Mouse (Mus musculus) adrenal gland, postnatal 25 days (tissue): ENCODE data around the gene Phldb2. TPM values are rescaled to one million over a fixed set of nuclear protein-coding genes. Genes with fewer than 3 reads are reported as not detected.
A peak's percentile ranks its signal among the peaks of the same experiment; 100 is the strongest.

Experiments used
- DNase-seq: peaks from one replicate; pipeline ENCODE4 v3.0.0; 2021; ENCODE audit warnings: mixed read lengths
- long read RNA-seq: library from polyadenylated mRNA; stranded (forward); transcript quantifications from one replicate; pipeline ENCODE4 v2.0.0, GENCODE M21; 2021
- total RNA-seq: library from RNA; stranded (reverse); gene quantifications from 2 replicates; pipeline ENCODE4 v1.2.3, GENCODE M21; 2021

Phldb2 gene
- 52.2 and 68.2 TPM in 2 replicates for total RNA-seq
- long read RNA-seq, full-length matches to known transcripts: 4 of 21 reads
- long read RNA-seq, partial matches to known transcripts: 7 of 21 reads
- long read RNA-seq, other reads (novel, unspliced or antisense): 10 of 21 reads

DNA sequence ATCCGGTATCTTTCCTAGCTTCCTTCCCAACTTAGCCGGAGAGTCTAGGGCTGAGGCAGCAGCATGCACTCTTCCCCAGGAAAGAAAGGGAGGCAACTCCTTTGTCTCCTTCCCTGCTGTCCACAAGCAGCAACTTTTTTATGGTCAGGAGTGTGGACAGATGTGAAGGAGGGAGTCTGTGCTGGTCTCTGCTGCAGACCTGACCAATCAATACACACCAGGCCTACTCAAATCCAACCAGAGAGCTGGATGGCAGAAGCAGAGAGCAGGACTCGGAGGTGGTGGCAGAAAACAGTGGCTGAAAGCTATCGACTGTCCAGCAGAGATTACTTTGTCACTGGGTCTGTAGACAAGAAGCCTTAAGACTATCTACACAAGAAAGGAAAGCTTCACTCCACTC lies at the start of gene Phldb2:
Gene Phldb2, minus strand, starts transcription at position 205 of the 400 bp plus-strand sequence.
- no peak for DNase-seq

GRCm38 (mm10) chr16:46001550-46002166 lies 48.3 kb upstream of the Phldb2 start:
- no peak for DNase-seq

- DNase-seq: no peak
These were observed 47.6 kb upstream of the Phldb2 start for GRCm38 (mm10) chr16:46000976-46001375.

DNA sequence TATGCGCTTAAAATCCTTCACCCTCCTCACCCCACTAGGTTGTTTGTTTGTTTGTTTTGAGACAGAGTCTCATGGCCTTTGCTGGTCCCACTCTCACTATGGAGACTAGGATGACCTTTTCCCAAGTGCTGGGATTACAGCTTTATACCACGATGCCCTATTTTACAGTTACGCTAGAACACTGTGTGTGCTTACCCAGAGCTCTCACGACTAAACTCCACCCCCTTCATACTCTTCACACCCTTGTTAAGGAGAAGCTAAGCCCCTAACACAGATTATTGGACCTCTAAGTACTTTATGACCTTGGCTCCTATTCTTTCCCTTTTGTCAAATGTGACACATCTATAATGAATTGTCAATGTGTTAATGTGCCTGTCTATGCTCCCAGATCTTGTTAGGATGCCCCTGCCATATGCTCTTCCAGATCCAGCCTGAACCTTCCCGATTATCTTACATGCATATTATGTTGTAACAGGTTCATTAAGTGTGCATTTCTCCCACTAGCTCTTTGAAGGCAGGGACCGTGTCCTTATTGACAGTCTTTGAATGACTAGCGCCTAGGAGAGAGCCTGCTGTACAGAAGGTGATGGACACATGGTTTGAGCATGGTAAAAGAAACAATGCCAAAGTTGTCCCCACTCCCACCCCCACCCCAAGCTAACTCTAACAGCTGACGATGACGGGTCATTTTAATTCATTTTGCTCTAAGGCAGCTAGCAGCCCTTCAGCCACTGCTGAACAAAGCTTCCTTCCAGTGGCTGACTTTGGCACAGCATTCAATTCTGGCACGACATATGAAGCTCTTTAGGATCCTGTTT lies 46.2 kb upstream of the Phldb2 start:
- DNase-seq: no peak

- no peak for DNase-seq
These were observed 44.8 kb upstream of the Phldb2 start for GRCm38 (mm10) chr16:45998231-45998630.

- no peak for DNase-seq
These were observed 37.7 kb upstream of the Phldb2 start for GRCm38 (mm10) chr16:45990901-45991676.

DNA sequence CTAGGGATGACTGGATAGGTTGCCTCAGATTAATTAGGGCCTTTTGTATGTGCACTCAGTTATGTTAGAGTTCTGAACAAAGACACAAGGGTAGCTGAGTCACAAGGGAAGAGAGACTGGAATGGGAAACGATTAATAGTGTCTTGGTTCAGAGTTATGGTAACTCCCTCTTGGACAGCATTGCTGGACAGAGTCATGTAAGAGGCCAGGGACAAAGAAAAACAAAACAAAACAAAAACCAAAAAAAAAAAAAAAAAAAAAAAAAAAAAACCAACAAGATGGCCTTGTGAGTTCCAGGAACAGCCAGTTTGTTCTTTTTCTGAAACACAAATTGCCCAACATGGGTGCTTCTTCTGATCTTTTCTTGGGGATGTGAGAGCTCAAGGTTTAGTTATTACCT lies 32.8 kb upstream of the Phldb2 start:
- no peak for DNase-seq

DNA sequence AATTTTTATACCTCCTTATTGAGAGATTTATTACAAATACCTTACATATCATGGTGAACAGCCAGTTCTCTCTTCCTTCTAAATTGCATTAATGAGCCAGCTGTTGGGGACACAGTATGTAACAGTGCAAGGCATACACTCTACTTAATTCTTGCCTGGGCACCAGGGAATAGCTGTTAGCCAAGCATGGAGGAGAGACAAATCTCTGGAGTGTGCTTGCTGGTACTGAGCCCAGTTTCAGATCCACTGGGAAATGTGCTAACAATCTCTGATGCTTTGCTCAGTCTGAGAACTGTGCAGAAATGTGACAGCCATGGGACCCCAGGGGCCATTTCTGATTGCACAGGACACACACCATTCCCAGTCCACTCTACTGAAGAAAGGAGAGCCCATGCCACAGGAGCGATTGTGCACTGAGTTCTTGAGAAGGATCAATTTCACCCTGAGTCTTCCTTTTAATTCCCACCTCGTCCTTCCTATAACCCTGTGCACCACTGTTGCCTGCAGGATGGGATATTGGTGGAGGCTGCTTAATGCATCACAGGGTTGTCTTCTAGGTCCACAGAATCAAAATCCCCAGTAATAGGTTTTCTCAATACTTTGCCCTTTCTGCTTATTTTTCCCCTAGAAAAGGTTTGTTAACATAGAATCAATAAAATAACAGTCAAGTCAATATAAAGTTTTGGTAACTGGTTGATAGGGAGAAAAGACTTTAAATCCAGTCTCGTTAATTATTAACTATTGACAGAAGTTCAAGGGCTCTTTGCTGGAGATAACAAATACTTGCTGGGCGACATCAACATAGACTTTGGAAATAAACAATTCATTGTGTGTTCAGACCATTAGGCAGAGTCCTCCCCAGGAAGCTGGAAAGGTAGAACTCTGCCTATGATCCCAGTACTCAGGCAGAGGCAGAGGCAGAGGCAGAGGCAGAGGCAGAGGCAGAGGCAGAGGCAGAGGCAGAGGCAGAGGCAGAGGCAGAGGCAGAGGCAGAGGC lies 31.5 kb upstream of the Phldb2 start:
- DNase-seq: no peak

DNA sequence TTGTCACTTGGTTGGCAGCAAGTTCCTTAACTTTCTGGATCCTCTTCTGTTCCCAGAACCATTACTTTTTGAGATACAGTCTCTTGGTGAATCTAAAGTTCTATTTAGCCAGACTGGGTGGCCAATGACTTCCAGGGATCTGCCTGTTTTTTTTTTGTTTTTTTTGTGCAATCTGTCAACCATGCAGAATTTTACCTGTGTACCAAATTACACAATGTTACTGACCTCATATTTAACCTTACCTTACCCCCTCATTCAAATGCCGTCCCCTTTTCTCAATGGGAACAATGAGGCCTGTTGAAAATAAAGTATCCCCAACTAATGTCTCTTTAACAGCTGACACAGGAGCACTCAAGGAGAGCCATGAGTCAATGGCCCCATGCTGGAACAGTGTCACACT lies 22.9 kb upstream of the Phldb2 start:
- no peak for DNase-seq

GRCm38 (mm10) chr16:45973959-45974686 lies 20.7 kb upstream of the Phldb2 start:
- DNase-seq: no peak

DNA sequence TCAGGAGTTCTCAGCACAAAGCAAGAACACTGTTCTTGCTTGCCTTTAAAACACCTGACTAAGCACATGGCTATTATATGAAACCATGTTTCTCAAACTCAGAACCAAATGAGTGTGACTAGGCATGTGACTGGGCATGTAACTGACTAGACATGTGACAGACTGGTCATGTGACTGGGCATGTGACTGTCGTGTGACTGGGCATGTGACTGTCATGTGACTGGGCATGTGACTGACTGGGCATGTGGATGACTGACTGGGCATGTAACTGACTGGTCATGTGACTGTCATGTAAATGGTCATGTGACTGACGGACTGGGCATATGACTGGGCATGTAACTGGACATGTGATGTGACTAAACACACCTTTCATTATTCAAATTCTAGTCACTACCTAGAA lies 16.8 kb upstream of the Phldb2 start:
- DNase-seq: no peak

DNA sequence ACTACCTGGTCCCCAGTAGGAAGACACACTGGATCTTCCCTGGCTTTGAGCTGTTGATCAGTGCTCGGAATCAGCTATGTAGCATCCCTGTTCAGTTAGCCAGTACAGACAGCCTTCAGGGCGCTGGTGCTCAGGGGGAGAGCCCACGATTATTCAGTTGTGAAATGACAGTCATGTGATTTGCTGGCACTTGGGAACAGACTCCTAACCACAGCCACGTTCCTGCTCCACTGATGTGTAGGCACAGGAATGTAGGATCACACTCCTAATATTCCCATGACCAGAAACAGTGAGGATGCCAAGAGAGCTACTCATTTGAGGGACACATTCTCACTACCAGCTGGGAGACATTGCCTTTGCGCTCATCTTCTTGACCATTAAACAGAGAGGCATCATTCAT lies 15.3 kb upstream of the Phldb2 start:
- no peak for DNase-seq

DNA sequence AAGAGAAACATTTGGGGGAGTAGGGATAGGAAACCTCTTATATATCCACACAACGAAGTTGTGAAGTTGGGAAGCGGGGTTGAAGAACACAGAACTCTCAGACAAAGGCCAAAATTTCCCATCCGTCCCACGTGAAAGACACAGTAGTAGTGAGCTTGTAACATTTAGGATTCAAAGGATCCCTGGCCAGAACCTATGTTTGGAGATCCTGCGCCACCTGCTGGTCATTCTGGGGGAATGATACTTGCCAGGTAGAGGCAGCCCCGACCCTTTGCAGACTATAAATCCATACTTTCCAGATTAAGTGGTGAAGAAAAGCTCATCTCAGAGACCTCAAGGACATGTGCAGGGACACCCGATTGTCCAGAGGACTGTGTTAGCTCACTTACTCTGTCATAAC lies 14.1 kb upstream of the Phldb2 start:
- DNase-seq: peak; percentile 81

GRCm38 (mm10) chr16:45966604-45967003 lies 13.2 kb upstream of the Phldb2 start:
- no peak for DNase-seq

GRCm38 (mm10) chr16:45964777-45965176 lies 11.4 kb upstream of the Phldb2 start:
- DNase-seq: no peak

GRCm38 (mm10) chr16:45963837-45964236 lies 10.4 kb upstream of the Phldb2 start:
- DNase-seq: no peak

DNA sequence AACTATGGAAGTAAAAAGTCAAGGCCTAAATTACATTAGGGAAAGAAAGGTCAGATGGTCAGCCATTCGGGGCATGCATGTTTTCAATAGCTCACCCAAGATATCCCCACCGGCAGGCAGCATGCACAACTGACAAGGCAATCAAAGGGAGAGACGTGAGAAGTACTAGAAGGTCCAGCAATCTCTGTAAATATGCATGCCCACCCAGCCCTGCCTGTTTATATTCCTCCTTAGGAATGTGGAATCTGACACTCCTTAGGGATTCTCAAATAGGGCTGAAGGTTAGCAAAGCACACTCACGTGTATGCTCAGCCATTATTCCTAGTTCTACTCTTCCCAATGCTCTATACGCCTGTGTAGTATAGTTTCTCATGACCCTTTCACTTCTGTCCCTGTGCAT lies 9.7 kb upstream of the Phldb2 start:
- DNase-seq: no peak

GRCm38 (mm10) chr16:45960978-45961377 lies 7.6 kb upstream of the Phldb2 start:
- DNase-seq: no peak

DNA sequence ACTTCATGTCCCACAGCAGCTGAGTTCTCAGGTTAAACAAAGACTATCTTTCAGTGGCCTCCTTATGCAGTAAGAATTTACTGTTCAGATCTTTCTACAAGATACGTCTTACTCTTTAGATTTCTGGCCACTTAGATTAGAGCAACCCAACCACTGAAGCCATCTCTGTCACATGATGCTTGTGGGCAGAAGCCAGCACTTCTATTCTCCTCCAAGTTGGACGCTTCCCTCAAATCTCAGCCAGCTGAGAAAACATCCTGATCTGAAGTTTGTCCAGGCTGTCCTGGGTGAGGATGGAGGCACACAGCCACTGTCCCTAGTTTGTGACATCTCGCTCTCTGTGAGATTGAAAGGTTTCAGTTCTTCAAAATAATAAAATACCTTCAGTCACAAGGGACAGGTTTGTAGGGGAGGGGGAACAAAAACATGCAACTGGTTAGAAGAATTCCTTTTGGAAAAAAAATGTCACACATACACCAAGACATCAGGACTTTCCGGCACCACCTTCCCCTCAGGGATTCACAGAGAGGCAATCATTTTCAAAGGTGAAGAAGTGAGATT lies 3.1 kb upstream of the Phldb2 start:
- no peak for DNase-seq

DNA sequence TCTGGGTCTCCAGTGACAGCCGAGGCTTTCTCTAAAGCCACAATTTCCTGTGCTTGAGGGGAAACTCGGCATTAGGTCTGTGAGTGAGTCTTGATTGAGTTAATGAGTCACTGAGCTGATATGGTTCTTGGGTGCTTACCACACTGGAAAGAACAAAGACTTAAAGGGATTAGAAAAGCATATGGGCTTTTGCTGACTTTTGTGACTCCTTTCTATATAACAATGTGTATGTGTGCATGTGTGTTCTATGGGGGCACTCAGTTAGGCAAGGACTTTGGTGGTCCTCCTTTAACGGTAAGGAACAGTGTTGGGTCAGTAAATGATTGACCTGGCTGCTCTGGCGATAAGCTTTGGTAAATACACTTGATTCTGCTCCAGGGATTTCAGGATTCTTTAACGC lies 897 bp downstream of the Phldb2 start:
- DNase-seq: no peak

DNA sequence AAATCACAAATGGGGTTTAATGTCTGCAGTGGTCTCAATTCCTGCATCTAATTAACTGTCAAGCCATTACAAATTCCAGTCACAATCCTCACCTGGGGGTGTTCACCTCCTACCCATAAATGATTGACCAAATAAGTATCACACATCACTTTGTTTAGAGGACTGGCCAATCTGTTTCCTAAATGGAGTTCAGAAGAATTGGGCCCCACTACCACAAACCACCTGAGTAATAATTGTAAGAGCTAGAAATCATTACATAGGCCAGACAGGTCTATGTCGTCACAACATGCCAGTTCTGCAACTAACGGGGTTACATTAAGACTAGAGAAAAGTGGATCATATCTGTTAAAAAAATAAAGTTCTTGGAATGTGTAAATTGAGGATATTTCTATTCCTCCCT lies 1.4 kb downstream of the Phldb2 start:
- no peak for DNase-seq
